Mouse (Mus musculus) CH12.LX (cell line): Measurements from ENCODE around the gene Actl6a.

Source experiments
- CHD2 ChIP-seq: IDR thresholded peaks from 2 replicates; pipeline ENCODE4 v1.6.1; 2011; ENCODE audit warnings: low read length, improper control_type of control experiment
- GABPA ChIP-seq: IDR thresholded peaks from 2 replicates; pipeline ENCODE4 v1.6.1; 2012; ENCODE audit warnings: low read depth, low read length, improper control_type of control experiment, inconsistent platforms; ENCODE audit not compliant: insufficient replicate concordance
- MAX ChIP-seq: IDR thresholded peaks from 2 replicates; pipeline ENCODE4 v1.6.1; 2011; ENCODE audit warnings: low read length, improper control_type of control experiment
- POLR2A ChIP-seq: IDR thresholded peaks from 2 replicates; pipeline ENCODE4 v1.6.1; 2011; ENCODE audit warnings: low read depth, mild to moderate bottlenecking, improper control_type of control experiment, low read length
- TBP ChIP-seq: conservative IDR thresholded peaks from 2 replicates; pipeline ENCODE4 v1.6.1; 2011; ENCODE audit warnings: low read depth, low read length, improper control_type of control experiment
- ZKSCAN1 ChIP-seq: IDR thresholded peaks from 2 replicates; pipeline ENCODE4 v1.6.1; 2012; ENCODE audit warnings: low read depth, inconsistent platforms, low read length, improper control_type of control experiment, borderline replicate concordance

GRCm38 (mm10) chr3:32676393-32676792 is 29.7 kb upstream of the Actl6a start:
- no peak for TF ChIP-seq MAX
- no peak for TF ChIP-seq POLR2A
- TF ChIP-seq CHD2, result no peak
- TF ChIP-seq ZKSCAN1, result no peak
- no peak for TF ChIP-seq TBP
- no peak for TF ChIP-seq GABPA
